Mouse (Mus musculus) cerebellum, adult 2 months (tissue): ENCODE measurements at regions not wholly inside any gene's neighbourhood (a gene's known extent, or its start where the extent isn't known, plus 50 kb on each side); places are given as distances from the start of the nearest gene placed in this dataset.

Experiments
- DNase-seq, 2 experiments: peaks; one replicate each; pipeline ENCODE4 v3.0.0; 2021
- H3K27ac ChIP-seq: fragments of 200-500 bp; 2 replicates; pipeline ENCODE4 v1.5.1; 2012; ENCODE audit warnings: low read length, control low read depth, inconsistent platforms; ENCODE audit not compliant: insufficient read depth
- H3K27me3 ChIP-seq: fragments of 200-500 bp; 2 replicates; pipeline ENCODE4 v1.6.1; 2012; ENCODE audit warnings: inconsistent platforms, mild to moderate bottlenecking, low read length, moderate library complexity; ENCODE audit not compliant: control insufficient read depth, insufficient read depth
- H3K4me1 ChIP-seq: fragments of 200-500 bp; 2 replicates; pipeline ENCODE4 v1.6.1; 2011; ENCODE audit warnings: low read length; ENCODE audit not compliant: control insufficient read depth, insufficient read depth
- H3K4me3 ChIP-seq: fragments of 200-500 bp; replicated peaks from 2 replicates; pipeline ENCODE3; 2011; ENCODE audit warnings: mild to moderate bottlenecking, low read depth, low read length, control low read depth; ENCODE audit not compliant: insufficient read depth
- CTCF ChIP-seq: fragments of 200-500 bp; IDR thresholded peaks from 2 replicates; pipeline ENCODE4 v1.5.1; 2011; ENCODE audit warnings: low read depth, mild to moderate bottlenecking, control low read depth, low read length, moderate library complexity, borderline replicate concordance; ENCODE audit not compliant: insufficient read depth
- POLR2A ChIP-seq: fragments of 200-500 bp; IDR thresholded peaks from 2 replicates; pipeline ENCODE4 v1.6.1; 2011; ENCODE audit warnings: low read length, control low read depth, borderline replicate concordance; ENCODE audit not compliant: insufficient read depth
- WGBS: fragments of 180-500 bp; shearing (Covaris S2); methylation state at CpG from one replicate; pipeline ENCODE4 v1.1.7; 2018; 5-methylcytosine and 5-hydroxymethylcytosine counted together

DNA sequence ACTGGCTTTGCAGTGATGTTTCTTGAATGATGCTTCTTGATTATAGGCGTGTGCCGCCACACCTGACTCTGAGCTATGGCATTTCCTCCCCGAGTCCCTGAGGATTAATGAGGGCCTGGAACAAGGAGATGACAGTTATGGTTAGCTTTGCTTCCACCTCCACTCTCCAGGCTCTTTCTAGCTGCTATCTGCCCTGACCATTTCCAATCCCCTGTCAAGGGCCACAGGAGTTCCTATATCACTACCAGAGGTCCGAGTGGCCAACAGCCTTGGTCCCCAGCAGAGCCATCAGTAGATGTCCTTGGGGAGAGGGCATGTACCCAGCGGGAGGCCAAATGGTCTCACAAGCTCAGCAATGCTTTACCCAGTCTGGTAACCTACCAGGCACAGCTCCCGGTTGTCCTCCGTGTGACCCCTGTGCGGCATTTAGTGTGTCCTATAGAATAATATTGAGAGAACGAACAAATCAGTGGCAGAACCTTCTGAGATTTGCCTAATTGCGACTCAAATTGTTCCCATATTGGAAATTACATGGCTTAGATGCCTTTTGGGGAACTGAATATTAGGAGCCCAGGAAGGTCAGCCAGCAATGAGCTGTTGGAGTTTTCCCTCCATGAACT lies 98.2 kb downstream of the Ttc32 start:
- WGBS: 95% methylated on average over 10 of the region's 10 CpGs
- TF ChIP-seq CTCF: no peak
- TF ChIP-seq POLR2A: no peak
- no peaks in the 10 kb centered on the region for H3K27me3 ChIP-seq

DNA sequence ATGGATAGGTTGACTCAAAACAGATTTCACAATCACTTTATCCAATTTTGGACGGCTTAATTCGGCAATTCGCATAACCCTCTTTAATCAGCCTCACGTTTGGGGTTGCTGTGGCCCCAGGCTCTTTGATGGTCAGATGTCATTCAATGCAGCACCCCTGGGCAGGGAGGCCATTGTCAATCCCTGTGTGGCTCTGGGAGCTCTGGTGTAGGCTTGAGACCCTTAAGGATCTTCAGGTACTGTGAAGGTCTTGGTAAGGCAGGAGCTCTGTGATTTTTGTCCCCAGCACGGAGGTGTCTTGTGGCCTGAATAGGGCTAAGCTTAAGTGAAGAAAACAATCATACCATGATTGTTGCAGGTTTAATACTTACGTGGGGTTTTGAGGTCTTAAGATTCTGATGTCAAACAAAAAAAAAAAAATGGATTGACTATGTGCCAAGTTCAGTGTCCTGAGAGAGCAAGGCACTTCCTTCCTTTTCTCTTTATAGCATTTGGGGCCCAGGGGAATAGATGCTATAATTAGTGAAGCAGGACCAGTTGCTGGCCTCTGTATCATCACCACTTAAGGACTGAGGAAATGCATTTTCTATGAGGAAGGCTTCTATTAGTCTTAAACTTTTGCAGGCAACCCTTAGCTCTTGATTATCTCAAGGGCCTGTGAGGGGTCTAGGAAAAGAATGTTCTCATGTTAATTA lies 98.9 kb downstream of the Ttc32 start:
- Histone ChIP-seq H3K27ac (no peak overlapping the region), H3K27me3 (no peaks in the 10 kb centered on the region), H3K4me1 (peaks cover 10% of the 10 kb centered on the region), H3K4me3 (no peak overlapping the region)
- no peak for DNase-seq
- TF ChIP-seq CTCF (no peak), POLR2A (no peak)
- WGBS: 85% methylated on average over 6 of the region's 6 CpGs

More for the DNA sequence above, 98.2 kb downstream of the Ttc32 start:
- Histone ChIP-seq H3K4me3 (no peak overlapping the region), H3K27ac (no peak overlapping the region), H3K4me1 (peaks cover 4% of the 10 kb centered on the region)
- no peak for DNase-seq

DNA sequence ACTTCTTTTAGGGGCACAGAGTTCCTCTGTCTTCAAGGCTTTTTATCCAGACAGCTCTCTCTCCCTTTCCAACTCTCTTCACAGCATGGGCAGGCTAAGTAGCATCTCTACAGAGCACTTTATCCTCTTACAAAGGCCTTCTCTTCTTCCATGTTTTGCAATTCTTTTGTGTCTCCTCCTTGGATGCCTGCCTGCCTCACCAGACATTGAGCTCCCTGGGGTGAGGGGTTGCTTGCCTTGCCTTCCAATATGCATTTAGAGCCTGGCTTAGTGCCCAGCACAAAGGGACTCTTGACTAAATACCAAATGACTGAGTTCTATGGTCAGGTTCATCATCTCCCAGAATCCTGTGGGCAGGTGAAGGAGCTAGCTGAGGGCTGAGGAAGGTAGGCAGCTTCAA lies 102.8 kb downstream of the Ttc32 start:
- no peak for TF ChIP-seq POLR2A
- TF ChIP-seq CTCF: no peak
- H3K27me3 ChIP-seq: no peaks in the 10 kb centered on the region
- H3K4me1 ChIP-seq: peaks cover 24% of the 10 kb centered on the region
- peak in 1 of 2 experiments; percentile 19 for DNase-seq
- H3K4me3 ChIP-seq: no peak overlapping the region
- H3K27ac ChIP-seq: no peak overlapping the region

GRCm38 (mm10) chr12:9133890-9134870 lies 104.4 kb downstream of the Ttc32 start:
- TF ChIP-seq CTCF: no peak
- TF ChIP-seq POLR2A: no peak
- no peak overlapping the region for H3K4me3 ChIP-seq
- peaks cover 24% of the 10 kb centered on the region for H3K4me1 ChIP-seq
- 47% methylated on average over 7 of the region's 7 CpGs for WGBS
- no peaks in the 10 kb centered on the region for H3K27me3 ChIP-seq
- DNase-seq: peak; percentile 77 to 93
- no peak overlapping the region for H3K27ac ChIP-seq

GRCm38 (mm10) chr12:9151001-9151400 lies 121.2 kb downstream of the Ttc32 start:
- no peaks in the 10 kb centered on the region for H3K4me1 ChIP-seq
- TF ChIP-seq POLR2A: no peak
- TF ChIP-seq CTCF: no peak
- H3K27ac ChIP-seq: no peak overlapping the region
- no peak for DNase-seq
- no peak overlapping the region for H3K4me3 ChIP-seq
- no peaks in the 10 kb centered on the region for H3K27me3 ChIP-seq

GRCm38 (mm10) chr12:9151426-9151825 lies 121.6 kb downstream of the Ttc32 start:
- Histone ChIP-seq H3K4me3 (no peak overlapping the region), H3K27ac (no peak overlapping the region), H3K4me1 (no peaks in the 10 kb centered on the region), H3K27me3 (no peaks in the 10 kb centered on the region)
- no peak for DNase-seq
- 100% methylated on average over 1 of the region's 1 CpGs for WGBS
- TF ChIP-seq CTCF (no peak), POLR2A (no peak)

DNA sequence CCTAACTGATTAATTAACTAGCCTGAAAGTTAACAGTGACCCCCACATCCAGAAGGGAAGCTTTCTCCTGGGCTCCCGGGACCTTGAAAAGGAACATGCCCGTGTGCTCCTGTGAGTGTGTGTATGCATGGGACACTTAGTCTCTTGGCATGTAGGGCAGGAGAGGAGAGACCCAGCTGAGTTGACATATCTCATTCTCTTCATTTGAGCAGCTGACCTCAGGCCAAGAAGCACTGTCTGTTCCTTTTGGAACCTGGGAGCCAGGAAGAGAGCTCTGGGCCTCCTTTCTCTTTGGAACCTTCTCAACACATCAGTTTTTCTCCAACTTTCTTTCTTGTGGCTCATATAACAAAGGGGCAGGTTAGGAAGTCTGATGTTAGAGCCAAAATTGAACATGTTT lies 124.7 kb downstream of the Ttc32 start:
- Histone ChIP-seq H3K4me3 (no peak overlapping the region), H3K27me3 (no peaks in the 10 kb centered on the region), H3K27ac (no peak overlapping the region), H3K4me1 (no peaks in the 10 kb centered on the region)
- 30% methylated on average over 2 of the region's 2 CpGs for WGBS
- TF ChIP-seq CTCF: no peak
- TF ChIP-seq POLR2A: no peak
- DNase-seq: no peak

GRCm38 (mm10) chr12:9156794-9157193 lies 127.0 kb downstream of the Ttc32 start:
- H3K27ac ChIP-seq: no peak overlapping the region
- TF ChIP-seq CTCF (no peak), POLR2A (no peak)
- H3K4me1 ChIP-seq: no peaks in the 10 kb centered on the region
- no peak overlapping the region for H3K4me3 ChIP-seq
- no peak for DNase-seq
- H3K27me3 ChIP-seq: no peaks in the 10 kb centered on the region
